Comparison of ENCODE assay signal across 9 mouse cellular contexts in the genomic region with DNA sequence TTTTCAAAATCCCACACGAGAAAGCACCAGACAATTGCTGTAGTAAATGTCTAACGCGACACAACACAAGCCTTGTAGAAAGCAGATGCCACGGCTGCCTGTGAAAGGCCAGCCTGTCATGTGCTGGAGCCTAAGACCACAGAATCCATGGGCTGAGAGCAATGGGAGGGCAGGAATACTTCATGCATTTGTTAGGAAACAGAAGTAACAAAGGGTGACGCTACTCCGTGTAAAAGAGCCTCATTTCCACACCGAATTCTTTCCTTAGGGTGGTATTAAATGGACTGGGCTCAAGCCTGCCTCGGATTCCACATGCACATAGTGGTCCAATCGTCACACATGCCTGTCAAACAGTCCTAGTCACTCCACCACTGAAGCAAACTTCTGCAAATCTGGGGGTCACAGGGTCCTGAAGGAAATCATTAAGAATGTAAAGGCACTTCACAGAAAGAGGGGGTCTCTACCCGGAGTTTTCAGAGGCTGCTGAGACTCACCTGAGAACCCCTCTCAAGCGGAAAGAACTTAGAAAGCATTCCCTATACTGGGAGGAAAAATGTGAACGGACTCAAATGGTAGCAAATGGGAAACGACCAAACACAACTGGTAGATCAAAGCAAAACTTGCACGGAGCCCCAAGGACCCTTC.
DNase-seq lines count a peak whose midpoint lies in the region; ATAC-seq and TF ChIP-seq lines count a peak whose summit lies in the region.
"Had no signal": no experiment of that assay in that cellular context is flagged by ENCODE, and none has a peak within 500 bp of the region (broad histone marks: within the 10 kb centered on the region; RNA-seq: fewer than 3 reads in every experiment).

No protein-coding gene starts in this region.

- H3K27ac ChIP-seq in hindbrain, embryonic 10.5 days = peak overlapping the region; percentile 84
- H3K27ac ChIP-seq in midbrain, embryonic 11.5 days (ENCODE audit: low read depth, low read length) = peak overlapping the region; percentile 88
- H3K27ac ChIP-seq: macrophage had no signal

- peak overlapping the region; percentile 23 for H3K4me3 ChIP-seq in hindbrain, embryonic 10.5 days
- H3K4me3 ChIP-seq in midbrain, embryonic 11.5 days (ENCODE audit: low read depth, low read length) = no peak overlapping the region

- no peaks in the 10 kb centered on the region for H3K36me3 ChIP-seq in hindbrain, embryonic 10.5 days
- H3K36me3 ChIP-seq in midbrain, embryonic 11.5 days (ENCODE audit: control insufficient read depth, insufficient read depth, low read length) = no peaks in the 10 kb centered on the region

- H3K4me2 ChIP-seq in midbrain, embryonic 11.5 days = peak overlapping the region; percentile 28

- H3K9me3 ChIP-seq in hindbrain, embryonic 10.5 days = no peaks in the 10 kb centered on the region
- no peaks in the 10 kb centered on the region for H3K9me3 ChIP-seq in midbrain, embryonic 11.5 days (ENCODE audit: control insufficient read depth, low read length)

- H3K27me3 ChIP-seq in hindbrain, embryonic 10.5 days (ENCODE audit: insufficient read depth, poor library complexity, severe bottlenecking) = no peaks in the 10 kb centered on the region
- no peaks in the 10 kb centered on the region for H3K27me3 ChIP-seq in midbrain, embryonic 11.5 days (ENCODE audit: control insufficient read depth, insufficient read depth, low read length)

- no peak for TF ChIP-seq POLR2A in brain, embryonic 14.5 days (IDR thresholded peaks at IDR 0.05; ENCODE audit: borderline replicate concordance, extremely low read depth, insufficient read depth, insufficient read length, poor library complexity, severe bottlenecking)

- WGBS in hindbrain, embryonic 10.5 days = 9% methylated on average over 14 of the region's 14 CpGs
- 6% methylated on average over 14 of the region's 14 CpGs for WGBS in midbrain, embryonic 11.5 days

- peaks cover 80% of the 10 kb centered on the region for H3K4me1 ChIP-seq in hindbrain, embryonic 10.5 days (replicated peaks)
- H3K4me1 ChIP-seq in midbrain, embryonic 11.5 days (ENCODE audit: control insufficient read depth, insufficient read depth, low read length) = peaks cover 41% of the 10 kb centered on the region

- peak; percentile 84 for ATAC-seq in midbrain, embryonic 11.5 days (ENCODE audit: low FRiP score)

- H3K9ac ChIP-seq in midbrain, embryonic 11.5 days (ENCODE audit: low read length) = peak overlapping the region; percentile 28; the same call in 1 of the 2 replicates

- TF ChIP-seq CTCF in brain, embryonic 14.5 days (IDR thresholded peaks at IDR 0.05; ENCODE audit: borderline replicate concordance, extremely low read depth, insufficient read depth, insufficient read length) = no peak

- peak; percentile 27 for DNase-seq in ES-CJ7 (ENCODE audit: low read depth, low spot score)
- peak; percentile 92 for DNase-seq in brain, embryonic 14.5 days (ENCODE audit: low read depth)
- DNase-seq in hindbrain, embryonic 10.5 days (ENCODE audit: low spot score) = peak; percentile 35
- DNase-seq in midbrain, embryonic 11.5 days (ENCODE audit: low spot score, missing footprints) = peak; percentile 94
- no peak for DNase-seq in thymus, postnatal 0 days (ENCODE audit: low spot score)
- DNase-seq in right cerebral cortex, postnatal 25 days = no peak
- no peak for DNase-seq in thymus, postnatal 14 days
- DNase-seq: cerebellum, adult 2 months had no signal

Comparison
In these comparisons a context has a peak if more than half of its experiments do, and no peak if none do; other contexts are left out.
1. DNase-seq: peak in ES-CJ7 (single experiment), brain, embryonic 14.5 days (single experiment), hindbrain, embryonic 10.5 days (single experiment) and midbrain, embryonic 11.5 days (single experiment); none in thymus, postnatal 0 days (single experiment), right cerebral cortex, postnatal 25 days (single experiment) and thymus, postnatal 14 days (single experiment).